20 mouse cellular contexts compared by ENCODE assay signal in the genomic region with DNA sequence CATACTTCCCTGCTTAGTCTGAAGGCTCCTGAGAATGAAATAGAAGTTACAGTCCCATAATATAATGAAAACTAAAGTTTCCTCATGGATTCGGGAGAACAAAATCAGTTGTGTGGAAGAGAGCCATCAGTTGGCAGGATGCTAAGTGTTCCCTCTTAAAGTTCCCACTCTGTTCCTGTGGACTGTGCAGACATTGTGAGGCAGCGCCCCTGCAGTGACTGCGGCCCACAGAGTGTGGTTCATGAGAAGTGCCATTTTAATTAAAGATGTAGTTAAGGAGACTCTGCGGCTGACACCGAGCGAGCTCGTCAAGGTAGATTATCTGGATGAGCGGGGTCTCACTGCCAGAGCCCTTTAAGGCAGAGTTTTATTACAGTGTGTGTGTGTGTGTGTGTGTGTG. TPM values are rescaled to one million over a fixed set of nuclear protein-coding genes. Genes with fewer than 3 reads are reported as not detected.
DNase-seq lines count a peak whose midpoint lies in the region.
"Had no signal": no experiment of that assay in that cellular context is flagged by ENCODE, and none has a peak within 500 bp of the region (broad histone marks: within the 10 kb centered on the region; RNA-seq: fewer than 3 reads in every experiment).

No protein-coding gene starts in this region.

- intact Hi-C loops in left cerebral cortex, postnatal 4 days (cut with DNase I), result no loop called here
- intact Hi-C loops in left cerebral cortex, postnatal 36 days (cut with DNase I), result no loop called here

- peak; percentile 28 for DNase-seq in heart, adult 11 months
- DNase-seq in heart, adult 18-20 months, result no peak
- peak; percentile 4 for DNase-seq in left cerebral cortex, postnatal 4 days
- no peak for DNase-seq in left cerebral cortex, postnatal 36 days (ENCODE audit: low spot score in 2 of 2)
- DNase-seq in retina, postnatal 1 day, result peak; percentile 17
- DNase-seq in retina, embryonic 14.5 days (ENCODE audit: low spot score), result no peak
- no peak for DNase-seq in adrenal gland, adult (ENCODE audit: inconsistent age in 2 of 2, low spot score in 1 of 2)
- DNase-seq: adrenal gland, adult 8-10 months; B cell, adult 2 months; cerebellum, adult 2 months; gastrocnemius, postnatal 36 days; heart, postnatal 4 days; kidney, adult 18-20 months; liver, postnatal 0 days; right cerebral cortex, postnatal 14 days had no signal

RNA-seq across cellular contexts. Expression of gene Gm45753, which starts 5.9 kb away (rescaled TPM):
- not detected for total RNA-seq in heart, adult 18-20 months (2021)
- not detected for total RNA-seq in left cerebral cortex, postnatal 4 days (2021)
- total RNA-seq in left cerebral cortex, postnatal 36 days (2021), result not detected
- total RNA-seq: CH12.LX; G1E; gastrocnemius, adult 18-20 months; gastrocnemius, postnatal 36 days; heart, postnatal 4 days; left cerebral cortex, postnatal 14 days; neutrophil, adult 5-6 weeks had no signal

RNA-seq across cellular contexts. Expression of gene Klkb1, which starts 7.7 kb away (rescaled TPM):
- total RNA-seq in heart, adult 18-20 months (2021), result not detected
- under 1 TPM in 1 of 2 experiments, not detected in 1; 0.10 TPM for total RNA-seq in left cerebral cortex, postnatal 4 days (2021)
- total RNA-seq in left cerebral cortex, postnatal 36 days (2021), result not detected
- total RNA-seq: CH12.LX; gastrocnemius, postnatal 36 days; heart, postnatal 4 days; left cerebral cortex, postnatal 14 days; neutrophil, adult 5-6 weeks had no signal

RNA-seq across cellular contexts. Expression of gene Cyp4v3, which starts 30.6 kb away (rescaled TPM):
- total RNA-seq in heart, adult 18-20 months (2021), result 1 to 10 TPM; 2.2 to 2.8 TPM
- 1 to 10 TPM; 2.7 to 3.0 TPM for total RNA-seq in left cerebral cortex, postnatal 4 days (2021)
- 1 to 10 TPM; 5.7 to 6.3 TPM for total RNA-seq in left cerebral cortex, postnatal 36 days (2021)

RNA-seq across cellular contexts. Expression of gene F11, which starts 40.6 kb away (rescaled TPM):
- total RNA-seq in heart, adult 18-20 months (2021), result not detected
- not detected for total RNA-seq in left cerebral cortex, postnatal 4 days (2021)
- total RNA-seq in left cerebral cortex, postnatal 36 days (2021), result not detected
- total RNA-seq: CH12.LX; G1E; gastrocnemius, adult 18-20 months; gastrocnemius, postnatal 36 days; heart, postnatal 4 days; left cerebral cortex, postnatal 14 days; neutrophil, adult 5-6 weeks had no signal

Comparison
In these comparisons a context has a peak if more than half of its experiments do, and no peak if none do; other contexts are left out.
1. DNase-seq: peak in heart, adult 11 months (single experiment), left cerebral cortex, postnatal 4 days (single experiment) and retina, postnatal 1 day (single experiment); none in heart, adult 18-20 months (0 of 2), left cerebral cortex, postnatal 36 days (0 of 2), retina, embryonic 14.5 days (single experiment) and adrenal gland, adult (0 of 2).